Mouse (Mus musculus) liver, embryonic 14.5 days (tissue): ENCODE results near the gene Sf3b1.

Source experiments
- CTCF ChIP-seq: IDR thresholded peaks from 2 replicates; pipeline ENCODE4 v1.5.1; 2016; ENCODE audit warnings: antibody characterized with exemption, low read depth, control low read depth
- EP300 ChIP-seq: IDR thresholded peaks from 2 replicates; pipeline ENCODE4 v1.6.1; 2016; ENCODE audit warnings: antibody characterized with exemption, low read depth

- TF ChIP-seq CTCF (no peak), EP300 (no peak)
Observed at GRCm38 (mm10) chr1:54993581-54993980, 33.7 kb downstream of the Sf3b1 start.
